Mouse (Mus musculus) inflammation-experienced regulatory T-cells, adult 6 months (primary cell): ENCODE data around the gene Snapin. TPM values are rescaled to one million over a fixed set of nuclear protein-coding genes. Genes with fewer than 3 reads are reported as not detected.
A peak's percentile ranks its signal among the peaks of the same experiment; 100 is the strongest.

Experiments
- ATAC-seq: one replicate; pipeline ENCODE4 v1.8.0; 2017
- polyA plus RNA-seq, 3 experiments: library from polyadenylated mRNA; unstranded; fragments of 100-300 nt; shearing (Covaris generic); gene quantifications; one replicate each; pipeline ENCODE4 v1.2.1; 2017

The Snapin gene
- 10 to 100 TPM; 53.6 to 73.0 (median 71.1) TPM for polyA plus RNA-seq

DNA sequence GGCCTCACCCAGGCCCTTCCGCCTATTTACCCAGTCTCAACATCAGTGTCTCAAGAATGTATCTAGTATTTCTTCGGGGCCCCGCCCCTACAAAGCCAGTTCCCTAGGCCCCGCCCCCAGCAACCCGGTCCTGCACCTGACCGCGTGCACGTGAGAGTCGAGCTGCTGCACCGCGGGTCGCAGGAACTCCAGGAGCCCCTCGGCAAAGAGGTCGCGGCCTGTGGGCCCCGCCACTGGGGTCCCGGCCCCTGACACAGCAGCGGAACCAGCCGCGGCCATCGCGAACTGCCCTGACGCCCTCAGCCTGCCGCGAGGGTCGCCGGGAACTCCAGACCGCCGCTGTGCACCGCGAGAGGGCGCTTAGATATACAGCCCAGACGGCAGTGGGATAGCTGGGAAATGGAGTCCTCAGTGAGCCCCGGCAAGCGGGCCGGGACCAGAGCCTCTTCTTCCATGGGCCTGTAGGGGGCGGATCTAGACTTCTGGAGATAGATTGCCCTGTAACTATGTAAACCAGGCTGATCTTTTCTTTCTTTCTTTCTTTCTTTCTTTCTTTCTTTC, at the start of gene Snapin:
Gene Snapin (minus strand): TSS at position 338 of the 561 bp plus-strand sequence.
- ATAC-seq: peak; percentile 97

DNA sequence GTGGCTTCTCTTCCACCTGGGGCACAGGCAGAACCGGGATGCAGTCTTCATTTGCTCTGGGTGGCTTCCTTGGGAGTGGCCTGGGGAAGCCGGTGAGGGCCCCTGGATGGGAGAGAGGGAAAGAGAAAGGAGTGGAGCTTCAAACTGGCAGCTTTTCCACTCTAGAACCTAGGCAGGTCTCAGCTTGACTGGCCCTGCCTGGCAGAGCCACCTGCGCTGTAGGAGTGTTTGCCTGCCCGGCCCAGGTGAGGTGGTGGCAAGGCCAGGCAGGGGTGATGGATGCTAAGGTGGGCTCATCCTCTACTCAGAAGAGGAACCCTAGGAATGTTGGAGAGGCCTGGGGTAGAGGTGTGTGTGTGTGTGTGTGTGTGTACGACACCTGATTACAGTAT, 47.1 kb upstream of the Snapin start:
- ATAC-seq: no peak

DNA sequence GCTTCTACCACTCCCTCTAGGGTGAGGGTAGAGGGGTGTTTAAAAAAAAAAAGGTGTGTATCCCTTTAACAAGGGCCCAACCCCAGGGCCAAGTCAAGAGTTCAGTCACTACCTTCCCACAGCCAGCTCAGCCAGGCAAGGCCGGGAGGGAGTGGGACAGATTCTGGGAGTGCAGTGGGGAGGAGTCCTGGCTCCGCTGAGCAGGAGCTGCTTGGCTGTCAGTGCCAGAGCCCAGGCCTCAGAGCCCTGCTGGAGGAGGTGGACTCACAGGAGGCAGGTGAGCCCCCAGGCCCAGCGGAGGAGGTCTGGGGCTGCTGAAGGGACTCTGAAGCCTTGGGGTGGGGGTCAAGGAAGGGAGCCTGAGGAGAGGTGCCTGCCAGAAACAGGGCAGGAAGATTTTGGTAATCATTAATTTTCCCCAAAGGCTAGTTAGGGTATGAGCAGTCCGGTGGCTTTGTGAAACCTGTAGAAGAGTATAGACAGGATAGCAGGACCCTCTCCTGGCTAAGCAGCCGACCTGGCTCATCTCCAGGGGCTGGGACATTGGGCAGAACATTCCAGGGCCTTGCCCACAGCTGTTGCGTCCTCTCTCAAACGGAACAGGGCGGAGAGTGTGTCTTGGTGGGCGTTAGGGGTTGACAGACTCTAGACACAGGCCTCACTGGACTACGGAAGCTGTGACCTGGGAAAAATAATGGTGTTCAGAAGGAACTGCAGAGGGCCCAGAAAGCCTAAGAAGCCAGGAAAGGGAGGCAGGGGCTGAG, 46.5 kb upstream of the Snapin start, which contains the start of gene S100a16:
Gene S100a16 (plus strand): TSS at position 114 of the 764 bp plus-strand sequence.
- no peak for ATAC-seq

DNA sequence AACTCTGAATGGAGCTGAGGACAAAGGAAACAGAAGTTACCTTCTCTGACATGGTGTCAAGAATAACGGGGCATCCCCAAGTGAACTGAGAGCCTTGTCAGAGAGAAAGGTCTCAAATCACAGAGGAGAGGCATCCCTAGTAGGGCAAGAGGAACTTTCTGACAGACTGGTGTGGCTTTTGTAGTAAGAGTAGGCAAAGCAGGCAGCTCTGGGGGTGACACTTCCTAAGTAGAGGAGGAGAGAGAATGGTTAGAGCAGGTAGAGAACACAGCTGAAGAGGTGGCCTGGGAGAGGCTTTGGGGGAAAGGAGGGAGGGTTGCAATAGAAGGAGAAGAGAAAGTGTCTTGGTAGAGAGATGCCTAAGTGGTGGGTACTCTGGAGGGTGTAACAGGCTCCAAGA, 44.6 kb upstream of the Snapin start:
- no peak for ATAC-seq

DNA sequence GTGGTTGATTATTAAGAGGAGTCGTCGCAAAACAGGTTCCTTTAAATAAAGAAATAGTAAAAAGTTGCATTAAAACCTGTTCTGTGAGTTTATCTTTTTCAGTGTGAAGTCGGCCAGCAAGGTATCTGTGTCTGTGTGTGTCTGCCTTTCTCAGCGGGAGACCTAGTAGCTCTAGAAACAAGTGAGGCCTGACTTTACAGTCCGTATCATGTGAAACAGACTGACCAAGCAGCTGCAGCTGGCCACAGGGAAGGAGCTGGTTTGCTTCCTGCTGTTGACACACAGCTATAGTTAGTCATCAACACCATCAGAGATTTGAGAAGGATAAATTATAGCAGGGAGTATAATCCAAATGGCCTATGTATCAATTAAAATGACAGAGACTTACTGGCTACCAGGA, 40.9 kb upstream of the Snapin start:
- no peak for ATAC-seq

DNA sequence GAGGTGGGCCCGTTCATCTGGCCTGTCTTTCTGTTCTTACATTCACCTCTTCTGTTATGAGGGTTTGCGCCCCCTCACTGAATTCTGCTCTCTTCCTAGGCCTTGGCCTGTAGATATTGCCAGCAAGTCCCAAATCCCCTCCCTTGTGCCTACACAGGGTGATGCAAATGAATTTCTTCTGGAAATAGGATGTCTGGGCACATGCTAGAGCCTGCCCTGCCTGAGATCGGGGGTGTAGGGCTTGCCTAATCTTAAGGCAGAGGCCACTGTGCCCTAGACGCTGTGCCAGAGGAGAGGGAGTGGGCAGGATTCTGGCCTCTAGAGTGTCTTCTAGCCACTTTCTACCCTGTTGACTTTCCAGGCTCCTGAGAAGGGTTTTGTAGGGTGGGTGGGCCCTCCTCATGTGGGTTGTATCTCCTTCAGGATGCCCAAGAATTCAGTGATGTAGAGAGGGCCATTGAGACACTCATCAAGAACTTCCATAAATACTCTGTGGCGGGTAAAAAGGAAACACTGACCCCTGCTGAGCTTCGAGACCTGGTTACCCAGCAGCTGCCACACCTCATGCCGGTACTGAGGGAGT, 36.5 kb upstream of the Snapin start:
- no peak for ATAC-seq

DNA sequence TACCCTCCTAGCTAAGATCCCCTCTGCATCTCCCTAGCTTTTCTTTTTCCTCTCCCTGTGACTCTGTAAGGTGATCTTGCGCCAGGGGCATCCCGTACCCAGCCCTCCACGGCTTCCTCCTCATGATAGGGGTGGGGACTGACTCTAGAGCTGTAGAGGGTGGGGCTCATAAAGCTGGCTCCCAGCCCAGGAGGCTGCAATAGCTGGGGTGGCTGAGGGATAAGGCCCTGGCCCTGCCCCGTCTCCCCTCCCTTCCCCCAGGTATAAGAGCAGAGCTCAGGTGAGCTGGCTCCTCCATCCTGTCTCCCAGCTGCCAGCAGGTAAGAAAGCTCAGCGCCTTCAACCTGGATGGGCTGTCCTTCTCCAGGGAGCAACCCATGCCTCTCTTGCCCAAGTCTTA, 35.7 kb upstream of the Snapin start, which contains the start of gene S100a14:
Gene S100a14 (plus strand): TSS at position 277 of the 400 bp plus-strand sequence.
- no peak for ATAC-seq

DNA sequence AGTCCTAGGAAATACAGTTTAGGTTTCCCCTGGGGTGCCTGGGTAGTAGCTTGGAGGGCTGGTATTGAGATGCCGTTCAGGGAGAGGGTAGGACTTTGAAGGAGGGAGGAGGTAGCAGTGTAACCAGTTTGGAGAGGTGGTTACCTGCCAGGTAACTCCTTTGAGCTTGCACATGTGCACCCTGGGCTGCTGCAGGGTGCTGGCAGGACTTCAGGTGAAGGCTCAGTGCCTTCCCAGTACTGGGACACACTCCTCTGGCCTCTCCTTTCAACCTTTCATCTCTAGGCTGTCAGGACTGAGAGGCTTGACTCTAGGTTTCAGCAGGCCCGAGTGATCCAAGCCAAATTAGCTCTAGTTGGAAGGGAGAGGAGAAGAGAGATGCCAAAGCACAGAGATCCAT, 35.2 kb upstream of the Snapin start:
- no peak for ATAC-seq

DNA sequence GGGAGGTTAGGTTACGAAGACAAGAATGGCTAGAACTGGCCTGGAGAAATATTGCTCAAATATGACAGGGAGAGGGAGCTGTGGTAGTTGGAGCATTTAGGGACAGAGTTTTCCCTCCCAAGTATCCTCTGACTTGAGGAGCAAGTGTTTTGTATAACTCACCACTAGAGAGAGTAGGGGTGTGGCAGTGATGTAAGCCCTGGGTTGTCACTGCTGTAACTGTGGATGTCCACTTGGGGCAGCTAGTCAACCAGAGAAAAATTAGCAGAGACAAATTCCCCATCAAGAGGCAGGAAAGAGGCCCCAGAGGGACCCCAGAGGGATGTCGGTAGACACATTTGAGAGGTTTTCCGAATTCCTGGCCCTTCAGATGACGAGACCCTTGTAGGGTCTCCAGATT, 34.6 kb upstream of the Snapin start:
- no peak for ATAC-seq

DNA sequence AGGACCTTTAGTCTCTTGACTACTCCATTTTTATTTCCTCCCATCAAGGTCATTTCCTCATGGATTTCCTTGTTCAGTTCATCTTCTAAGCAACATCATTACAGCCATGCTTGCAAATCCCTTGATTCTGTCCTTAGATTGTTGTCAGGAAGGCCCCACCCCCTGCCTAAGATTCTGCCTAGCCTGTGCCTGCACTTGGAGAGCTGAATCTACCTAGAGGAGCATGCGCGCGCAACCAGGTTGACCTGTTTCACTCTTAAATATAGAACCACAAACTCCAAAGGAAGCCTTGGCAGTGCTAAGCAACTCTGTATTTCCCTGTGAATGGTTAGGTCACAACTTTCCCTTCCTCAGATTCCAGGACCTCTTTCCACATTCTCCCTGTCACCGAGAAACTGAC, 26.9 kb upstream of the Snapin start:
- ATAC-seq: no peak

DNA sequence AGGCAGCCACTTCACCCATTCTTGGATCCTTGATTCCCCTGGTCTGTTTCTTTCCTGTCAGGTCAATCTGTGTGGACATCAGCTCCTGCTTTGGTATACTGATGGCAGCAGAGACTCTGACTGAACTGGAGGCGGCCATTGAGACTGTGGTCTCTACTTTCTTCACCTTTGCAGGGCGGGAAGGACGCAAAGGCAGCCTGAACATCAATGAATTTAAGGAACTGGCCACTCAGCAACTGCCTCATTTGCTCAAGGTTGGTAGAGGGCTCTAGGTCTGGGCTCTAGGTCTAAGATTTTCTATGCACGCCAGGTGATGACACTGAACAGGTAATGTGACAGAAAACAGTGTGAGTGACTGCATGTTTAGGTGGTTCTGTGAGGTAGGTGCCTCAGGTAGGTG, 25.0 kb upstream of the Snapin start:
- no peak for ATAC-seq

DNA sequence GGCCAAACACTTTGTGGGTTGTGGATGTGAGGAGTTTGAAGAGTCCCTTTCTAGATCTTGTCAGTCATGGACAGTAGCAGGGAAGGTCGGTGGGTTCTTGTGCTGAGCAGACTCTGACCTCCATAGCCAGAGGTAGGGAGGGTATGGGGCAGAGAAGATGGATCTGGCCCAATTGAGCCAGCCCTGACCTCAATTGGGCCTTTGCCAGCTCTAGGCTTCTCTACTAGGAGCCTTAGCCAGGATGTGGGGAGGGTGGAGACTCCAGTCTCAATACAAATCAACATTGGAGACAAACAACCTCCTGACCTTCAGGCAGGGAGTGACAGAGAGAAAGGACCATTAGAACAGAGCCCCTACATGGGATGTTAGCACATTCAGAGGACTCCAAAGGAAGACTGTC, 24.4 kb upstream of the Snapin start:
- ATAC-seq: peak; percentile 13

DNA sequence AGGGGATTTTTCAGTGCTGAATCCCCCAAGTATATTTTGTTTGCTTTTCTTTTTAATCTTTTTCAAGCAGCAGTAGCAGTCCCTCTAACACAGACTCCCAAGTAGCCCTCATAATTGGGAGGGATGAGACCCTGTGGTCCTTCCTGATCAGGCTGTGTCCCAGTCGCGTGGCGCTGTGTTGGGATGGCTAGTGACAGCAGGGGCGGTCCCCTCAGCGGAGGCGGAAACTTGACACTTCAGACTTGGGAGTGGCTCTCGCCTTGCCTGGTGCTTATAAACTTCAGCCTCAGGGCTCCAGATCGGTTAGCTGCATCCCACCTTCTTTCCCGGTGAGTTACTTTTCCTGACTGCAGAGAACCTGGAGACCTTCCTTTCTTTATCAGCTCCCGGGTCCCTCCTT, 23.9 kb upstream of the Snapin start:
- peak; percentile 89 for ATAC-seq

DNA sequence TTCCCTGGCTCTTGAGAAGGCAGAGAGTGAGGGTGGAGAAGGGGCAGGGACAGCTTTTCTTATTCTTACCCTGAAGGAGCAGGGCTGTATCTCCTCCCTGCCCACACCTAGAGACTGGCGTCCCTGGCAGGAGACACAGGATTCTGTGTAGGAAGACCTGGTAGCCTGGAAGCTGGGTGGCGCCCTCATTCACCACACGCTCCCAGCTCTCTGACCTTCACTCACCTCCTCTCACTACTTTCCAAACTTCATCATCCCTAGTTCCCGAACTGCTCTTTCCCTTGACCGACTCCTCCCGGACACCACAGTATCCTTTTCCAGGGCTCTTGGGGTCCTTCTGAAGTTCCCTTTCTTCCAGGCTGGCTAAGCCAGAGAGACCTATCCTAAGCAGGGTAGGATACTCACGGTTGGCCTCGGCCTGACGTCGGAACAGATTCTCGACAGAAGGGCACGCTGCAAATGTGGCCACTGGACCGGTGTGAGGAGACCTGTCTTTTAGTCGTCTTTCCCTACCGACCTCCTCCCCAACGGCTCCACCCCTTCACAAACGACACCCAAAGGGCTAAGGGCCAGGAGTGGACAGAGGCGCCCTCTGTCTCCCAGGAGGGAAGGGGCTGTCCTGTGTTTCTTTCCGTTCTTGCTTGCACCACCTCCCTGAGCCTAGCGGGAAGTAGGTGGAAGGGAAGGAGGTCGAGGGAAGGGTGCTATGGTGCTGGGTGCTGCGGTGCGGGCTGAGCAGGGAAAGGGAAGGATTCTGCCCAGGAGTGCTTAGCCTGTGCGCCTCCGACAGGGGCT, 23.2 kb upstream of the Snapin start, which contains the start of the genes S100a1 and S100a13:
Gene S100a1 (minus strand): TSS at position 597 of the 795 bp plus-strand sequence.
Gene S100a13 (plus strand): TSS at position 640 of the 795 bp plus-strand sequence.
- peak; percentile 19 for ATAC-seq

DNA sequence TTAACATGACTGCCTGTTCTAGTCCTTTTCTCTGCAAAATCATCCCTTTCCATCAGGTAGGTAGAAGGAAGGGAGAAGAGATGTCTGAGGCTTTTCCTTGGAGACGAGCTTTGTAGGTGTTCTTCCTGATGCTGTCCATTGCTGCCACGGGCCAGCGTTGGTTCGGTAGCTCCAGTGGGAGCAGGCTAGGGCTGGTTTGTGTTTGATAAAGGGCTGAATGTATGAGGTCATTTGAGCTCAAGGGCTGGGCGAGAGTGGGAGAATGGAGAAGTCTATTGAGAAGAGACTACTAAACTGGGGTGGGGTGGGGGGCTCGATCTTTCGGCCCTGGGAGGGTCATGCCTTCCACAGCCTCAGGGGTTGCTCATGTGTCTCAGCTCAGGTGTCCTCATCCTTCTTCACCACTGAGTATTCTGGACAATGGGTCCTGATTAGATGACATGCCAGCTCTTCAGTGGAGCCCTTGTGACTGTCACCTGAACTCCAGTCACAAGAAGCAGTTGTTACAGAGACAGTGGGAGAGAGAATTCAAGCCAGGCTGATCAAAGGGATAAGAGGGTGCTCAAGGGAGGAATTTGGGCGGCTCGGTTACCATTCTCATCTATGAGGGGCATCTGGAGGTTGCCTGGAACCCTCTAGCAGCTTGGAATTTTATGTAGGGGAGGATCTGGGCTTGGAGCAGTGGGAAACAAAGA, 22.3 kb upstream of the Snapin start:
- no peak for ATAC-seq

DNA sequence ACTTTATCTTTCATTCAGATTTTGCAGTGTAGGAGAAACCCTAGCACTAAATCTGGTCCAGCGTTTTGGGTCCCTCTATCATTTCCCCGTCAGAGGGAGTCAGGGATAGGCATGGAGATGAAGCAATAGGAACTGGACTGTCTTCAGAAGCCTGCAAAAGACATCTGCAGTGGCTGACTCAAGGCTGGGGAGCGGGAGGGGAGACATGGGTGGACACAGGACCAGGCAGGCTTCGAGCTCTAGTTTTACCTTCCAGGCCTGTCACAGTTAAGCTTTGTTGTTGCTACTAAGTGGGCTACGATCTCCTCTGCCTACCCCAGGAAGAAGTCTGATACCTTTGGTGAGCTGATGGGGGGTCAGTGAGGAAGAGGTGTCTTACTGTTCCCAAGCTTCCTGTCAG, 21.4 kb upstream of the Snapin start:
- ATAC-seq: no peak

DNA sequence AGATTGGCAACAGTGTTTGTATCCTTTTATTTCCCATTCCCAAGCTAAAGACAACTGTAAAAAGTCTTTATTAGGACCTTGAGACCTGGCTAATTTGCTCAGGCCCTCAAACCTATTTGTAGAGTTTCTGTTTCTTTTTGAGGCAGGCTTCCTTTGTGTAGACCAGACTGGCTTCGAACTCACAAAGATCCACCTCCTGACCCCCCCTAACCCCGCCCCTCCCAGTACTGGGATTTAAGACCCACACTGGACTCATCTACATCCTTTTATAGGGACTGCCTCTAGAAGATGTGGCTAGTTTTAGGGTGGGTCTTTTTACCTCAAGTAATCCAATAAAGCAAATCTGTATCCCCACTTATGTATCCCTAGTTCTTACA, 18.9 kb upstream of the Snapin start:
- ATAC-seq: peak; percentile 23

DNA sequence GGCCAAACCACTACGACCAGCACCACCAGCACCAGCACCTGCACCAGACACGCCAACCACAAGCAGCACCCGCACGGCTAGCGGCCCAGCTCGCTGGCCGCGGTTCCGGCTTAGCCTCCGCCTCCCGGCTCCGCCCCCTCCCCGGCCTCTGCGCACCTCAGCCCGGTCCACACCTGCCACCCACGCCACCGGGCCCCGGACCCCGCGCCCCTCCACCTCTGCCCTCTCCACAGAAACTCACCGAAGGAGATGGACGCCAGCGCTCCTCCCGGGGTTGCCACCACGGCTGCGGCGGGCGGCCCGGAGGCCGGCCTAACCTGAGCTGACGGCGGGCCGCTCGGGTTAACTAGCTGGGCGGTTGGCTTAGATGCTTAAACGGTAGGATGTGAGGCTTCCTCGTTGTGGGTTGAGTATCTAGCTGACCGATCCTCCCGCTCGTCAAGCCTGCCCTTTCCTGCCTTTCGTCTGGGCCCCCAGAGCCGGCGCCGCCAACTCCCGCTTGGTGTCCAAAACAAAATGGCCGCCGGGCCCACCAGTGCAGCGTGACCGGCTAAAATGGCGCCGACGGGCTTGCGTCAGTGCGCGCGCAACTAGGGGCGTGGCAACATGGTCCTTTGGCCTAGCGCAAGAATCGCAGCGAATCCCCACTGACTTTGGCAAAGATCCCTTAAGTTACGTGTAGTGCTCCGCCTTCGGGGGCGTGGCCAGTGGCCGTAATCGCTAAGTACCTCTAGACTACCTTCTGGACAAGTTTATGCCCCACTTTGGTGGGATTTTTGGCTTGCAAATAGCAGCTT, 18.3 kb upstream of the Snapin start, which contains the start of gene Chtop:
Gene Chtop (minus strand): TSS at position 549 of the 797 bp plus-strand sequence.
- peak; percentile 88 for ATAC-seq

DNA sequence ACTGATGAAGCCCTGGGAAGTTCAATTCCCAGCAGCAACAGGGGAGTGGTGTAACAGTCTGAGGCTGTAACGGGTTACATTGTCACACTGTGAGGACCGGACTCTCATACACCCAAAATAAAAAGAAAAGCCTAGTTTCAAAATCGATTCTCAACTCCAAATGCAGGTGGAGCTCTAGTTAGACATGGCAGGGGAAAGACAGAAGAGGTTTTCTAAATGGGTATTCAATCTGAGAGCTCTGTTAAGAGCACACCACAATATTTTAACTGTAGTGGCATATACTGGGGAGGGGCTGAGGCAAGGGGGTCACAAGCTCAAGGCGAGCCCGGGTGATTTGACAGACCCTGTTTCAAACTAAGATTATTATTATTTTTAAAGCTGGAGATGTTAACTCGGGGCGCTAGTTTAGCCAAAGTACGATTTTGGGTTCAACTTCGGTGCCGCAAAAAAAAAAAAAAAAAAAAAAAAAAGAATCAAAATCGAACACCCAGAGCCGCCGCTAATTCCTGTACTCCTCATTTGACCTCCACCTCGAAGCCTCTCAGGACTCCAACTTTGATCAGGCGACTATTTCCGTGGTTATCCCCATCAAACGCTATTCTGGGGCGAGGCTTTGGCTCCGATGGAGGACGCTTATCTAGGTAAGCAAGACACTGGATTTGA, 17.6 kb upstream of the Snapin start:
- no peak for ATAC-seq

DNA sequence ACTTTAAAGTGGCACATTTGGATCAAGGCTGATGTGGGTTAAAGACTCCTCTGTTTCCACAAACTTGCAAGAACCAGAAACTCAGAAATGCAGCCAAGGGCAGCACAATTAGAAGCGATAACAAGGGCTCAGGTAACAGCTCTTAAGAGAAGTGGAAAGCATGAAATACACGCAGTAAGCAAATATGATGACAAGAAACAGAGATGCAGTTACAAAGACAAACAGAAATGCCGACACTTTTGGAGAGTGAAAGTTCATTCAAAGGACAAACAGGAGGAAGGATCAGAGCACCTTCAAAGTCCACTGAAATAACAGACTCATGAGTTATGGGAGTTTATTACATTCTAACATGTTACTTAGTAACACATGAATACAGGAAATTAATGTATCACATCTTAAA, 15.5 kb upstream of the Snapin start:
- no peak for ATAC-seq

DNA sequence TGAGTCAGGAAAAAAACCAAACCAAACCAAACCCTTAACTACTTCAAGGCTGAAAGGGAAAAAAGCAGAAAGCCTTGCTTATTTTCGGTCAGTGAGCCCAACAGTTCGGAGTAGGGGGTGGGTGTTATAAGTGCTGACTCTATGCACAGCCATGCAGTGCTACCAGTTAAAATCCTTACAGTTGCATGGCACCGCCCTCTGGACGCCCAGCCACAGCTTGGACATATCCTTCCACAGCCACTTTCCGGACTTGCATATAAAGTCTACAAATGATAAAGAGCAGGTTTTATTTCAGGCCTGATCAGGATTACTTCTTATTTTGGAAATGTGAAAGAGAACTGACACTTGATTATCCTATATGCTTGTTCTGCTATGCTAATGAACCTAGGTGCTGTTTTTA, 14.4 kb upstream of the Snapin start:
- ATAC-seq: no peak
